Mouse (Mus musculus): Measurements from ENCODE around the gene Sfta2.

Sfta2 gene

DNA sequence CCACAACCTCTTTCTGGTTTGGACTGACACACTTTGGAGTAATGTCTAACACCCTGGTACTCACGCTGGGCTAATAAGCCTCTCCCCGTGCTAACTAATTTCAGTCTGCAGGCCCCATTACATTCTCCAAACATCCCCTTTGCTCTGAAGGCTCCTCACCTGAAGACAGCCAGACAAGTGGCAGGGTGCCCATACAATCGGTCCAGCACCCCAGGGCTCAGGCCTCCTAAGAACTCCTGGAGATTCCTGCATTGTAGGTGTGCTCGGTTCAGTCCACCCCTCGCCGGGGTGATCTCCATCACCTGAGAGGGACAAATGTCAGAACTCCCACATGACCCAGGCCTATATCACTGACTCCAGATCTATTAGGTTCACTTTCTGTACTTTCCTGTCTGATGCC lies 71.2 kb downstream of the Sfta2 start:
- no peak for DNase-seq (ENCODE audit: extremely low read depth, low read depth, low spot score)

DNA sequence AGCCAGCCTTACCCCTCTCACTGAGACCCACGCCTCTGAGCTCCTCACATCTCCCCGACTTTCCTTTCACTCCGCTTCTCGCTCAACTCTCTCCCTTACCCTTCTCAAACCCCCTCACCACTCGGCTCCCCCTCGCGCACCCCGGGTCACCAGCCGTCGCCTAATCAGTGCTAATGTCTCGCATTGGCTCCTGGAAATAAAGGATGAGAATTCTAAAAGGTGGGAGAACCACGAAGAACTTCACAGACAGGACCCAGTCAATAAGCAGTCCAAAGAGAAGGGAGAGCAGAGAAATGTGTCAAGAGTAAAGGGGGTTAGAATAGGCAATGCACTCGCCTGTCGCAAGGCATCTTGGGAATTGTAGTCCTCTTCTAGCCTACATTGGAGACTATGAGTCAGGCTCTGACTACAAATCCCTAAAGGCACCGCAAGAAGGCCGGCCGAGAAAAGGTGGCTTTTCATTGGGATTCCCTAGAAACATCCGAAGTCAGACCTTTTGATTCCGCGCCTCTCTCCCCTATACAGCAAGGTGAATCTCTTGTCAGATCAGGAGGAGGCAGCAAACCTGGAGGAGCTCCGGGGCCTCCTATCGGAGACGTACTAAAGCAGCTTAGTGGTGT lies 72.2 kb downstream of the Sfta2 start, which contains the start of gene Gtf2h4:
TSS of gene Gtf2h4 (minus strand) at position 324 of the 620 bp plus-strand sequence.
- DNase-seq (ENCODE audit: extremely low read depth, low read depth, low spot score) = peak; percentile 94

DNA sequence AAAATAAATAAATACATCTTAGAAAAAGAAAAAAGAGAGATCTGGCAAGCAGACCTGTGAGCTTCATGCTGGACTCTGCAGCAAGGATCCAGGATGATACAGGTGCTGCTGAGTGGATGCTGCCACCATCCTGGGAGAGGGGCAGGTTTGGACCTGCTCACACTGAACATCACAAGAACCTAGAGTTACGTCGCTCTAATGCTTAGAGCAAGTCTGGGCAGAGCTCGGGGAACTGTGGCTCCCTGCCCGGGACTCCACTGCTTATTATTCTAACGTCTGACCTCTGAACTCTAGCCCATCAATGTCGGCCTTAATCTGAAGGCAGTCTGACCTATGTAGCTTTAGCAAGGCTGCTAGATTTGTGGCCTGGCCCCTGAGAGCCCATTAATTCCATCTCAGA lies 79.2 kb downstream of the Sfta2 start:
- no peak for DNase-seq (ENCODE audit: extremely low read depth, low read depth, low spot score)

GRCm38 (mm10) chr17:35681986-35682385 lies 80.6 kb downstream of the Sfta2 start:
- DNase-seq (ENCODE audit: extremely low read depth, low read depth, low spot score) = no peak

- no peak for DNase-seq (ENCODE audit: extremely low read depth, low read depth, low spot score)
Measured at GRCm38 (mm10) chr17:35685061-35685460, 83.7 kb downstream of the Sfta2 start.

DNA sequence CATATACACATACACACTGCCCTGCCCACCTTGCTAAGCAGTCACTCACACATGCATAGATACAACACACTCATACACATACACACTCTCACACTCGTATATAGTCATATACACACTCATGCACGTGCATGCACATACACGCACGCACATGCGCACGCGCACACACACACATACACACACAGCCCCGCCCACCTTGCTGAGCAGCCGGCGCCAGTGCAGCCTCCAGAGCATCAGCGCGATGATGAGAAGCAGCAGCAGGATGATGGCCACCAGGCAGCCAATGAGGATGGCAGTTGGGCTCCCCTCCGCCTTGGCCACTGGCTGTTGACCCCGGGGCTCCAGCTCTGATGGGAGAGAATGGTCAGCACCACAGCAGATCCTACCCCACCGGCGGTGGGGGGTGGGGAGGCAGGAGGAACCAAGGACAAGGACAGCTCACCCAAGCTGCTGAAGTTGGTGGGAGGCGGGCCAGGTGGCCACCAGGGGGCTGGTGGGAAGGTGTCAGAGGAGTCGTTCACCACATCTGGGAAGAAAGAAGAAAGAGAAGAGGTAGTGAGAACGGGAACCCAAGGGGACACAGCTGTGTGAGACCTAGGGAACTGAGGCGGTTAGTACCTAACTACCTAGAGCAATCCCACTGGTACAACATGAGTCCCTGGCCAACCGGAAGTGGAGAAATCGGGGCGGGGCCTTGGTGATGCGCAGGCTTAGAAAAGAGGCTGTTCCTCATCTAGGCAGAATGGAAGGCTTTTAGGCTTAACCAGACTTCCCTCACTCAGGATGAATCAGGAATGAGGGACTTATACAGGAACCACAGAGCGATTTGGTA lies 87.2 kb downstream of the Sfta2 start:
- no peak for DNase-seq (ENCODE audit: extremely low read depth, low read depth, low spot score)

DNA sequence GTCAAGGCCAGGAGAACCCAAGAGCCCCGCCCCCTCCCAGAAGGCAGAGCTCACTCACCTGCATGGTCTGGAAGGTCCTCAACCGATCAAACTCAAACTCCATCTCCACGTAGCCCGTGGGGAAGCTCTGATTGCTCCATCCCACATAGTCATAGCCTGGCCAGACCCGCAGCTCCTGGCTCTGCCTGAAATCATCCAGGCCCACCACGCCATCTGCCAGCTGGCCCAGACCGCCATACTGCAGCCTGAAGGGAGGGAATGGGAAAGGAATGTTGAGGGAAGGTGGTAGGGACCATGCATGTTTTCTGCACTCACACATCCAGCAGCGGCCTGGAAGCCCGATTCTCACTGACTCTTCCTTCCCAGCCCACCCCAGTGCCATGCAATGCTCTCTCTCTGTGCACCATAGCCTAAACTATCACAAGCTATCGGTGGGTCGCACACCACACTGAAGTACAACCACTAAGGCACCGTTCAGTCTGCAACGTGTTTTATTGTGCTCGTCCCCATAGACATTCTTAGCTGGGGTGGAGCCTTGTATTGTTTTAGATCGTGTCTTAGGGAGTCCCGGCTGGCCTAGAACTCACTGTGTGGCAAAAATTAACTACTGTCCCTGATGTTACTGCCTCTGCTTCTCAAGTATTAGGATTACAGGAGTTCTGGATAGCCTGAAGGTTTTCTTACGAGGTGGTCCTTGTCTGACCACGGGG lies 88.7 kb downstream of the Sfta2 start:
- DNase-seq (ENCODE audit: extremely low read depth, low read depth, low spot score) = no peak

DNA sequence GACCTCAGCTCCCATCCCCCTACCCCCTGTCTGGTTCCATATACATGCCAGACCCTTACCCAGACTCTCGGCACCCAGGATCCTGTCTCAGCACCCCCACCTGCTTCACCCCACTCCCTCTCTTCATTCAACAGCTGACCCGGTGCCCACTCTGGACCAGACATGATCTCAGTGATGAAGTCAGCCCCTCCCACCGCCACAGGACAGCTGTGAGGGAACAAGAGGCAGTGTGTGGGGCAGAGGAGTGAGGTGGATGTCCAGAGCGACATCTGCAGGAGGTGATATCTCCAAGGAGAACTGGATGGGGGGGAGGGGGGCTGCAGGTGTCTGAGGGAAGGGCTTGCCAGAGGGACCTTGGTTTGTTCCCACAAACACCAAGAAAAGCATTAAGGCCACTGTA lies 90.5 kb downstream of the Sfta2 start:
- no peak for DNase-seq (ENCODE audit: extremely low read depth, low read depth, low spot score)

GRCm38 (mm10) chr17:35692368-35692767 lies 91.0 kb downstream of the Sfta2 start:
- DNase-seq (ENCODE audit: extremely low read depth, low read depth, low spot score) = no peak

- no peak for DNase-seq (ENCODE audit: extremely low read depth, low read depth, low spot score)
Measured at GRCm38 (mm10) chr17:35693906-35694305, 92.6 kb downstream of the Sfta2 start.

GRCm38 (mm10) chr17:35695289-35695688 lies 93.9 kb downstream of the Sfta2 start:
- DNase-seq (ENCODE audit: extremely low read depth, low read depth, low spot score) = no peak

DNA sequence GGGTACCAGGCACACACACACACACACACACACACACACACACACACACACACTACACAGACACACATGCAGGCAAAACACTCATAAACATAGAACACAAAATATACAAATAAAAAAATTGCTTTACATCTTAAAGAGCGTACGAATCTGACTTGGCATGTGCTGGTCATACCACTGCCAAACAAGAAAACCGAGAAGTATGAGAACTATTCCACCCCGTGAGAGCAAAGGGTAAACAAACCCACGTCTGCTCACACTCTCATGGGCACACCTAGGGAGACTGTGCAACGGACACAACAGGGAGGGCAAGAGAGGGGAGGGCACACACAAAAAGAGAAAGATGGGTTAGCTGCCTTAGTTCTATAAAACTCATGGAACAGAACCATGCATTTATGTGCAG lies 95.3 kb downstream of the Sfta2 start:
- DNase-seq (ENCODE audit: extremely low read depth, low read depth, low spot score) = no peak

DNA sequence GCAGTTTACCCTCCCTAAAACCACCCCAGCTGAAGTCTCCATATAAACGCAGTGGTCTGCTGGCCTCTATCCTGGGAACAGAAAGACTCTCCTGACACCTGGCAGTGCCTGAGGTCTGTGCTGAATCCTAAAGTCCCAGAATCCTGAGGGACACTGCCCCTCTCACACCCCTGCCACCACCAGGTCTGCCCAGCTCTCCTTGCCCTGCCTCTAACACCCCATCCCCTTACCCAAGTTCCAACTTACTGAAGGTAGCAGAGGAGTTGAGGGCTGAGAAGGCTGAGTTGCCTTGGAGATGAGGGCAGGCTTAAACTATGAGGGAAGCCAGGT lies 96.0 kb downstream of the Sfta2 start:
- no peak for DNase-seq (ENCODE audit: extremely low read depth, low read depth, low spot score)

- DNase-seq (ENCODE audit: extremely low read depth, low read depth, low spot score) = peak; percentile 88
Measured at GRCm38 (mm10) chr17:35697759-35698500, 96.6 kb downstream of the Sfta2 start.

GRCm38 (mm10) chr17:35698501-35698883 lies 97.1 kb downstream of the Sfta2 start:
- DNase-seq (ENCODE audit: extremely low read depth, low read depth, low spot score) = no peak

DNA sequence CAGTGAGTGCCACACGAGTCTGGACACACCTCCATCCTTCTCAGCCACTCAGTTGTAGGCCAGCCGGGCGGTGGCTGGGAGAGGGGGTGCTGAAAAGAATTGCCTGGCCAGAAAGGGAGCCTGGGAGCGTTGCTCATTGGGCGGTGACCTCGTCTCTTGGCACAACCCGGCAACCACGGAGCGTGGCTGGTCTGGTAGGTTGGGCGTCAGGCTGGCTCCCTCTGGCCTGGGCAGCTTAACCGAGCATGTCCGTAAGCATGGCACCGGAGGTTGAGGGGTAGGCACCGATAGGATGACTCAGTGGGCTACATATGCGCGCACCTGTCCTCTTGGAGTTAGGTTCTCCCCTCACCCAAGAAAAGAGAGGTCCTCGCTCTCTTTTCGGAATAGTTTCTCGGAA lies 98.6 kb downstream of the Sfta2 start:
- no peak for DNase-seq (ENCODE audit: extremely low read depth, low read depth, low spot score)
